In genomic region chr10:5805731-5806307, GRCm38 (mm10) we compare ENCODE assay signal across 8 mouse cellular contexts. TPM values are rescaled to one million over a fixed set of nuclear protein-coding genes. Genes with fewer than 3 reads are reported as not detected.
DNase-seq lines count a peak whose midpoint lies in the region; ATAC-seq and TF ChIP-seq lines count a peak whose summit lies in the region.

No protein-coding gene starts in this region.

- H3K4me3 ChIP-seq in CH12.LX (replicated peaks in 1 of 3; ENCODE audit: low read depth in 2 of 3, low read length in 2 of 3, poor library complexity in 1 of 3) (peak overlapping the region; percentile 65 to 70 (median 66)), myocyte (peak overlapping the region; percentile 69)
- H3K4me3 ChIP-seq in heart, embryonic 13.5 days = peak overlapping the region; percentile 86
- H3K4me3 ChIP-seq in kidney, postnatal 0 days (replicated peaks; ENCODE audit: low read depth, low read length) = peak overlapping the region; percentile 78
- peak overlapping the region; percentile 84 for H3K4me3 ChIP-seq in liver, embryonic 11.5 days (ENCODE audit: low read depth, low read length)

- peak; percentile 95 for DNase-seq in CH12.LX (ENCODE audit: extremely low read depth)
- DNase-seq in c-Kit-negative CD71-positive TER-119-positive erythroid progenitor cells, embryonic 14.5 days (ENCODE audit: low read depth, low spot score) = peak; percentile 91
- DNase-seq in fat pad, adult 2 months (ENCODE audit: extremely low read depth, low read depth, low spot score) = peak; percentile 50
- peak; percentile 99 for DNase-seq in kidney, postnatal 0 days (ENCODE audit: low spot score)
- peak; percentile 94 for DNase-seq in liver, embryonic 11.5 days (ENCODE audit: low spot score)
- DNase-seq in splenic B cell, adult 2 months (ENCODE audit: low read depth, low spot score) = peak; percentile 98

- peaks cover 3 to 34% of the 10 kb centered on the region in 2 experiments for H3K4me1 ChIP-seq in CH12.LX (ENCODE audit: control insufficient read depth in 1 of 2, insufficient read depth in 2 of 2)
- H3K4me1 ChIP-seq in heart, embryonic 13.5 days = peaks cover 48% of the 10 kb centered on the region
- H3K4me1 ChIP-seq in kidney, postnatal 0 days (replicated peaks; ENCODE audit: insufficient read depth, low read length) = peaks cover 13% of the 10 kb centered on the region; the same call in 1 of the 2 replicates
- peaks cover 18% of the 10 kb centered on the region for H3K4me1 ChIP-seq in liver, embryonic 11.5 days (replicated peaks; ENCODE audit: control insufficient read depth, insufficient read depth, low read length)

- in situ Hi-C loops in CH12.LX (cut with MboI; ENCODE audit: low pct_ligation_motif_present, low pct_unique_long_range_greater_than_20kb, low sequenced_read_pairs) = loop anchor here (25.0 kb wide), 1 partner anchor 1256 kb away; the partner anchor contains the start of gene Ipcef1

- H3ac ChIP-seq in myocyte (ENCODE audit: control insufficient read depth, insufficient read length) = peak overlapping the region; percentile 10

- no peak for TF ChIP-seq EP300 in CH12.LX (IDR thresholded peaks at IDR 0.05; ENCODE audit: low read length)

- H3K36me3 ChIP-seq in CH12.LX (replicated peaks in 1 of 2; ENCODE audit: control insufficient read depth in 1 of 2, insufficient read depth in 1 of 2, low read length in 1 of 2) (peaks cover 16 to 23% of the 10 kb centered on the region in 2 experiments), myocyte (ENCODE audit: control insufficient read depth, insufficient read depth) (peaks cover 11% of the 10 kb centered on the region)
- H3K36me3 ChIP-seq in heart, embryonic 13.5 days = peaks cover 27% of the 10 kb centered on the region
- peaks cover 18% of the 10 kb centered on the region; the same call in 1 of the 2 replicates for H3K36me3 ChIP-seq in kidney, postnatal 0 days (ENCODE audit: insufficient read depth, low read length)
- peaks cover 20% of the 10 kb centered on the region; the same call in 1 of the 2 replicates for H3K36me3 ChIP-seq in liver, embryonic 11.5 days (ENCODE audit: control insufficient read depth, insufficient read depth, low read length)
- H3K36me3 ChIP-seq in splenic B cell, adult 2 months (ENCODE audit: control insufficient read depth, insufficient read depth, low read length, poor library complexity, severe bottlenecking) = peaks cover 8% of the 10 kb centered on the region

- H3K27me3 ChIP-seq in CH12.LX (replicated peaks) (no peaks in the 10 kb centered on the region), myocyte (ENCODE audit: control insufficient read depth, insufficient read depth, insufficient read length) (no peaks in the 10 kb centered on the region)
- H3K27me3 ChIP-seq in heart, embryonic 13.5 days (replicated peaks) = no peaks in the 10 kb centered on the region
- H3K27me3 ChIP-seq in kidney, postnatal 0 days (ENCODE audit: insufficient read depth, low read length) = no peaks in the 10 kb centered on the region
- no peaks in the 10 kb centered on the region for H3K27me3 ChIP-seq in liver, embryonic 11.5 days (replicated peaks; ENCODE audit: control insufficient read depth, insufficient read depth, low read length)
- H3K27me3 ChIP-seq in splenic B cell, adult 2 months (ENCODE audit: control insufficient read depth, insufficient read depth, low read length, poor library complexity, severe bottlenecking) = no peaks in the 10 kb centered on the region

- TF ChIP-seq POLR2A in CH12.LX (IDR thresholded peaks at IDR 0.05; ENCODE audit: low read depth, low read length) = peak; percentile 79
- peak; percentile 80 for TF ChIP-seq POLR2A in myocyte (IDR thresholded peaks at IDR 0.05; ENCODE audit: insufficient read length, low read depth)

- no peak for TF ChIP-seq CTCF in CH12.LX (conservative IDR thresholded peaks at IDR 0.05 in 1 of 2, IDR thresholded peaks at IDR 0.05 in 1 of 2; ENCODE audit: low read depth in 2 of 2, low read length in 2 of 2)
- TF ChIP-seq CTCF in kidney, postnatal 0 days (IDR thresholded peaks at IDR 0.05; ENCODE audit: low read depth) = peak; percentile 7; the same call in 1 of the 2 replicates

- H3K4me2 ChIP-seq in CH12.LX (ENCODE audit: insufficient read depth, low read depth, poor library complexity, severe bottlenecking) (peak overlapping the region; percentile 82), myocyte (ENCODE audit: low read depth) (peak overlapping the region; percentile 97)
- H3K4me2 ChIP-seq in heart, embryonic 13.5 days = peak overlapping the region; percentile 94
- peak overlapping the region; percentile 65 for H3K4me2 ChIP-seq in kidney, postnatal 0 days (ENCODE audit: low read length)
- H3K4me2 ChIP-seq in liver, embryonic 11.5 days = peak overlapping the region; percentile 89

- H3K79me2 ChIP-seq in CH12.LX (replicated peaks; ENCODE audit: control insufficient read depth, extremely low read depth, insufficient read depth, poor library complexity, severe bottlenecking) (peaks cover 42% of the 10 kb centered on the region), myocyte (ENCODE audit: control insufficient read depth, insufficient read depth) (peaks cover 41% of the 10 kb centered on the region)

- dilution Hi-C loops in CH12.LX (cut with MboI; ENCODE audit: extremely low pct_ligation_motif_present, extremely low pct_unique_long_range_greater_than_20kb, low sequenced_read_pairs) = no loop called here

- WGBS in heart, embryonic 13.5 days = under 1% methylated on average over 43 of the region's 43 CpGs
- 0% methylated on average over 40 of the region's 43 CpGs for WGBS in kidney, postnatal 0 days
- WGBS in liver, embryonic 11.5 days = under 1% methylated on average over 43 of the region's 43 CpGs

- peak overlapping the region; percentile 91 for H3K9ac ChIP-seq in CH12.LX (ENCODE audit: insufficient read depth, low read depth)
- peak overlapping the region; percentile 83 for H3K9ac ChIP-seq in heart, embryonic 13.5 days
- H3K9ac ChIP-seq in kidney, postnatal 0 days (ENCODE audit: low read depth, low read length) = peak overlapping the region; percentile 44; the same call in 1 of the 2 replicates
- H3K9ac ChIP-seq in liver, embryonic 11.5 days (ENCODE audit: low read depth, low read length) = peak overlapping the region; percentile 75

- no peaks in the 10 kb centered on the region for H3K9me3 ChIP-seq in CH12.LX (replicated peaks; ENCODE audit: low read length)
- H3K9me3 ChIP-seq in heart, embryonic 13.5 days = no peaks in the 10 kb centered on the region
- H3K9me3 ChIP-seq in kidney, postnatal 0 days (replicated peaks; ENCODE audit: low read length) = no peaks in the 10 kb centered on the region
- H3K9me3 ChIP-seq in liver, embryonic 11.5 days (ENCODE audit: control insufficient read depth, low read length) = no peaks in the 10 kb centered on the region

- peak; percentile 92 for ATAC-seq in heart, embryonic 13.5 days (ENCODE audit: extremely low read depth, insufficient number of reproducible peaks, low FRiP score, low TSS enrichment)
- peak; percentile 96 for ATAC-seq in kidney, postnatal 0 days (replicated peaks; ENCODE audit: low FRiP score, low read depth)
- peak; percentile 89 for ATAC-seq in liver, embryonic 11.5 days (replicated peaks; ENCODE audit: low FRiP score)

- peak overlapping the region; percentile 72 for H3K27ac ChIP-seq in CH12.LX (ENCODE audit: insufficient read depth, low read depth)
- peak overlapping the region; percentile 94 for H3K27ac ChIP-seq in heart, embryonic 13.5 days (replicated peaks)
- H3K27ac ChIP-seq in kidney, postnatal 0 days = peak overlapping the region; percentile 80
- H3K27ac ChIP-seq in liver, embryonic 11.5 days (ENCODE audit: low read depth, low read length) = peak overlapping the region; percentile 89

- TF ChIP-seq RAD21 in CH12.LX (IDR thresholded peaks at IDR 0.05; ENCODE audit: low read depth, low read length) = no peak

TF ChIP-seq in CH12.LX, 34 proteins besides CTCF, POLR2A, EP300 and RAD21 (continues in another document):
- no peak for TF ChIP-seq JUN (IDR thresholded peaks at IDR 0.05; ENCODE audit: insufficient read depth, low read depth, low read length)
- peak; percentile 79; the same call in 1 of the 2 replicates for TF ChIP-seq KAT2A (IDR thresholded peaks at IDR 0.05; ENCODE audit: insufficient replicate concordance, low read length)
- no peak for TF ChIP-seq ZC3H11A (IDR thresholded peaks at IDR 0.05; ENCODE audit: low read depth, low read length)
- TF ChIP-seq RCOR1 (conservative IDR thresholded peaks at IDR 0.05; ENCODE audit: low read depth, low read length) = no peak
- peak; percentile 92 for TF ChIP-seq USF1 (IDR thresholded peaks at IDR 0.05; ENCODE audit: low read depth, low read length)
- no peak for TF ChIP-seq PAX5 (IDR thresholded peaks at IDR 0.05; ENCODE audit: low read length)
- TF ChIP-seq MAZ (IDR thresholded peaks at IDR 0.05; ENCODE audit: low read depth, low read length) = peak; percentile 89; the same call in 1 of the 2 replicates

TF ChIP-seq in myocyte, 11 proteins besides CTCF, POLR2A, EP300 and RAD21:
- TF ChIP-seq USF1 (IDR thresholded peaks at IDR 0.05; ENCODE audit: low read depth) (peak; percentile 85), E2F4 (IDR thresholded peaks at IDR 0.05; ENCODE audit: insufficient read depth) (peak; percentile 70), TCF3 (IDR thresholded peaks at IDR 0.05; ENCODE audit: insufficient read length, low read depth) (no peak), POLR2AphosphoS2 (IDR thresholded peaks at IDR 0.05; ENCODE audit: insufficient read length, low read depth) (peak; percentile 66)

RNA-seq across cellular contexts. Expression of gene Fbxo5, which starts 0.4 kb away (rescaled TPM):
- total RNA-seq in CH12.LX (2012; rRNA removed) (34.8 and 45.4 TPM in 2 replicates), CH12.LX (2014; rRNA removed) (66.9 and 68.2 TPM in 2 replicates)
- polyA plus RNA-seq in CH12.LX (2012; ENCODE audit: insufficient read length, low read depth) (45.5 and 46.4 TPM in 2 replicates), myocyte (2012; fragmentation: generic; extraction: Trizol) (6.3 TPM)
- 46.6 and 48.7 TPM in 2 replicates for polyA plus RNA-seq in heart, embryonic 13.5 days (2015; fragmentation: Nextera tagmentation; extraction: Ambion mirVana)
- 29.3 and 38.3 TPM in 2 replicates for polyA plus RNA-seq in kidney, postnatal 0 days (2015; fragmentation: Nextera tagmentation; extraction: Ambion mirVana)
- polyA plus RNA-seq in liver, embryonic 11.5 days (2014; fragmentation: Nextera tagmentation; extraction: Ambion mirVana) = 94.5 and 99.7 TPM in 2 replicates

RNA-seq across cellular contexts. Expression of gene Mtrf1l, which starts 17.9 kb away (rescaled TPM):
- total RNA-seq in CH12.LX (2012; rRNA removed) = 5.6 and 8.4 TPM in 2 replicates
- total RNA-seq in CH12.LX (2014; rRNA removed) = 12.4 and 12.9 TPM in 2 replicates
- 8.8 and 9.5 TPM in 2 replicates for polyA plus RNA-seq in CH12.LX (2012; ENCODE audit: insufficient read length, low read depth)
- polyA plus RNA-seq in heart, embryonic 13.5 days (2015; fragmentation: Nextera tagmentation; extraction: Ambion mirVana) = 10.3 and 11.3 TPM in 2 replicates
- polyA plus RNA-seq in kidney, postnatal 0 days (2015; fragmentation: Nextera tagmentation; extraction: Ambion mirVana) = 13.1 and 13.3 TPM in 2 replicates
- 12.6 and 13.4 TPM in 2 replicates for polyA plus RNA-seq in liver, embryonic 11.5 days (2014; fragmentation: Nextera tagmentation; extraction: Ambion mirVana)
- polyA plus RNA-seq in myocyte (2012; fragmentation: generic; extraction: Trizol) = 2.7 TPM

Comparison
In these comparisons a context has a peak if more than half of its experiments do, and no peak if none do; other contexts are left out.
1. Peak in every context shown above with its lines: DNase-seq, ATAC-seq, H3K4me3 ChIP-seq and H3K27ac ChIP-seq.